Mouse (Mus musculus) kidney, adult 2 months (tissue): ENCODE data around the gene Dynlt1b.
"Not testable (repeated sequence)": the region's sequence is repeated elsewhere in the genome, so short reads cannot be mapped to it uniquely, and the experiment has no call there.

Experiments
- CTCF ChIP-seq: fragments of 200-500 bp; conservative IDR thresholded peaks from 2 replicates; pipeline ENCODE4 v1.5.1; 2011; ENCODE audit warnings: low read depth, mild to moderate bottlenecking, control low read depth, low read length, moderate library complexity, mixed read lengths; ENCODE audit not compliant: insufficient read depth, insufficient read length
- POLR2A ChIP-seq: fragments of 200-500 bp; IDR thresholded peaks from one replicate; pipeline ENCODE4 v1.6.1; 2011; ENCODE audit warnings: low read depth, low read length, control low read depth

GRCm38 (mm10) chr17:6439913-6440312 lies 10.0 kb downstream of the Dynlt1b start:
- TF ChIP-seq CTCF, POLR2A: not testable (repeated sequence)
